Mouse (Mus musculus) bone marrow, adult 2 months (tissue): Measurements from ENCODE around the gene Tuba1c. TPM values are rescaled to one million over a fixed set of nuclear protein-coding genes. Genes with fewer than 3 reads are reported as not detected.

ENCODE experiments used
- H3K27ac ChIP-seq: fragments of 200-500 bp; 2 replicates; pipeline ENCODE4 v1.5.1; 2012; ENCODE audit warnings: low read depth, mild to moderate bottlenecking, control low read depth, inconsistent platforms, low read length; ENCODE audit not compliant: control insufficient read depth, poor library complexity, insufficient read depth
- H3K4me1 ChIP-seq: fragments of 200-500 bp; 2 replicates; pipeline ENCODE4 v1.6.1; 2011; ENCODE audit warnings: low read length; ENCODE audit not compliant: control insufficient read depth, insufficient read depth
- H3K4me3 ChIP-seq: fragments of 200-500 bp; replicated peaks from 2 replicates; pipeline ENCODE3; 2011; ENCODE audit warnings: mild to moderate bottlenecking, low read depth, low read length, control low read depth; ENCODE audit not compliant: control insufficient read depth
- CTCF ChIP-seq: fragments of 200-500 bp; IDR thresholded peaks from 2 replicates; pipeline ENCODE4 v1.5.1; 2011; ENCODE audit warnings: low read length, control low read depth; ENCODE audit not compliant: control insufficient read depth, insufficient read depth
- POLR2A ChIP-seq: fragments of 200-500 bp; IDR thresholded peaks from 2 replicates; pipeline ENCODE4 v1.6.1; 2011; ENCODE audit warnings: low read depth, mild to moderate bottlenecking, control low read depth, low read length, borderline replicate concordance; ENCODE audit not compliant: control insufficient read depth
- whole genome bisulfite sequencing: fragments of 180-500 bp; shearing (Covaris S2); methylation state at CpG from one replicate; pipeline ENCODE4 v1.1.7; 2018; 5-methylcytosine and 5-hydroxymethylcytosine counted together
- polyA plus RNA-seq: library from polyadenylated mRNA; stranded (reverse); fragments of >200 nt; gene quantifications from 2 replicates; pipeline ENCODE4 v1.2.4, GENCODE M21; 2011; ENCODE audit warnings: low replicate concordance; ENCODE audit not compliant: missing spikeins, insufficient read depth, insufficient read length

Gene Tuba1c
- polyA plus RNA-seq, 1 experiment = 176 TPM

DNA sequence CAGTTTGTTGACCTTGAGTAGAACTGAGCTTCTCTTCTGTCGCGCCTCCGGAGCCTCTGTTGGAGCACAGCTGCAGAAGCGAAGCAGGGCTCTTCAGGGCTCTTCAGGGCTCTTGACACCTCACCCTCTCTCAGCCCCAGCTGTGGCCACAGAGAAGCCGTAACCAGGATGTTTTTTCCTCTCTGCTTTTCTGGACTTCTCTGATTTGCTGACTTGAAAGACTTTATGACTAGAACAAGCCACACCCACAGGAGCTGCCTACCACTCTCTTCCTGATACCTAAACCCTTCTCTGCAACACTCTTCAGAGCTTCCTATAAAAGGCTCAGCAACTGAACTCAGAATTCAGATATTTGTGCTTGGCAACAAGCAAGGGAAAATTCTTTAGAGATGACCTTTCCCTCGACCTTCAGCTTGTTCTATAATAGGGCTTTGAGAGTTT, 20.9 kb upstream of the Tuba1c start:
- no peak for TF ChIP-seq CTCF
- no peak; the same call in 1 of the 2 replicates for TF ChIP-seq POLR2A
- 4% methylated on average over 6 of the region's 6 CpGs for WGBS

DNA sequence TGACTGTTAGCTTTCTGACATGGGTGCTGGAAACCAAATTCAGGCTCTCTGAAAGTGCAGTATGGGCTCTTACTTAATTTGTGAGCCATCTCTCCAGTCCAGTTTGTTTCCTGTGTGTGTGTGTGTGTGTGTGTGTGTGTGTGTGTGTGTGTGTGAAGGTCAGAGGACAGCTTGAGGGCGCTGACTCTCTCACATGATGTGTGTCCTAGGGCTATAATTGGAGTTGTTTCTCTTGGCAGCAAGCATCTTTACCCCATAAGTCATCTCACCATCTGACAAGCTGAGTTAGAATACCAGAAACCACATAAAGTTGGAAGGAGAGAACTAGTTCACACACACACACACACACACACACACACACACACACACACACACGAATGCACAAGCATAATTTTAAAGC, 18.8 kb upstream of the Tuba1c start:
- WGBS = 16% methylated on average over 2 of the region's 2 CpGs
- no peaks in the 10 kb centered on the region for H3K4me1 ChIP-seq
- no peak for TF ChIP-seq CTCF
- TF ChIP-seq POLR2A = no peak
- H3K27ac ChIP-seq = no peak overlapping the region
- no peak overlapping the region for H3K4me3 ChIP-seq

More for the DNA sequence above, 20.9 kb upstream of the Tuba1c start:
- H3K4me3 ChIP-seq = no peak overlapping the region
- peak overlapping the region; percentile 50 for H3K27ac ChIP-seq
- H3K4me1 ChIP-seq = no peaks in the 10 kb centered on the region

- no peak overlapping the region for H3K27ac ChIP-seq
- no peak overlapping the region for H3K4me3 ChIP-seq
- H3K4me1 ChIP-seq = no peaks in the 10 kb centered on the region
- whole genome bisulfite sequencing = 76% methylated on average over 3 of the region's 3 CpGs
- TF ChIP-seq POLR2A = no peak
- no peak for TF ChIP-seq CTCF
Measured at GRCm38 (mm10) chr15:99011946-99012345, 17.7 kb upstream of the Tuba1c start.

GRCm38 (mm10) chr15:99014496-99015030, 15.1 kb upstream of the Tuba1c start:
- no peak overlapping the region for H3K27ac ChIP-seq
- no peaks in the 10 kb centered on the region; the same call in 1 of the 2 replicates for H3K4me1 ChIP-seq
- H3K4me3 ChIP-seq = no peak overlapping the region
- TF ChIP-seq POLR2A = no peak
- TF ChIP-seq CTCF = no peak
- WGBS = 76% methylated on average over 9 of the region's 9 CpGs

GRCm38 (mm10) chr15:99017355-99017761, 12.3 kb upstream of the Tuba1c start:
- H3K4me1 ChIP-seq = no peaks in the 10 kb centered on the region; the same call in 1 of the 2 replicates
- 0 out of 2 replicates have a peak overlapping the region, but pooled peaks have one; percentile 8 for H3K27ac ChIP-seq
- 42% methylated on average over 8 of the region's 8 CpGs for WGBS
- no peak overlapping the region for H3K4me3 ChIP-seq
- TF ChIP-seq CTCF (no peak), POLR2A (no peak)

DNA sequence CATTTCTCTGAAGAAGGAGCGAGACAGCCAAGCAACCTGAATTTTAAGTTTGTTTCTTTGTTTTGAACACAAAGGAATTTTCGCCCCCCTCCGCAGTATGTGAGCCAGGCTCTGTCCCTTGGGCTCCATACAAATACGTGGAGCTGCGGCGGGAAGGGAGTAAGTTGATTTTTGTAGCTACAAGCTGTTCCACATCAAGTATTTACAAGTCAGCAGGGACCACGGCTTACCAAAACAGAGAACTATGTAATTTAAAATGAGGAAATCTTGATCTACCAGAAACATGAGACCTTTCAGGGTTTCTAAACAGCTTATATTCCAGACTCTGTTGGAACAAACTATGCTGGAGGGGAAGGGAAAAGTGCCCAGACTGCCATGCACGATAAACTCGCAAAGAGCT, 11.7 kb upstream of the Tuba1c start:
- no peaks in the 10 kb centered on the region; the same call in 1 of the 2 replicates for H3K4me1 ChIP-seq
- no peak overlapping the region for H3K4me3 ChIP-seq
- 77% methylated on average over 9 of the region's 9 CpGs for WGBS
- TF ChIP-seq POLR2A = no peak
- no peak for TF ChIP-seq CTCF
- H3K27ac ChIP-seq = no peak overlapping the region

DNA sequence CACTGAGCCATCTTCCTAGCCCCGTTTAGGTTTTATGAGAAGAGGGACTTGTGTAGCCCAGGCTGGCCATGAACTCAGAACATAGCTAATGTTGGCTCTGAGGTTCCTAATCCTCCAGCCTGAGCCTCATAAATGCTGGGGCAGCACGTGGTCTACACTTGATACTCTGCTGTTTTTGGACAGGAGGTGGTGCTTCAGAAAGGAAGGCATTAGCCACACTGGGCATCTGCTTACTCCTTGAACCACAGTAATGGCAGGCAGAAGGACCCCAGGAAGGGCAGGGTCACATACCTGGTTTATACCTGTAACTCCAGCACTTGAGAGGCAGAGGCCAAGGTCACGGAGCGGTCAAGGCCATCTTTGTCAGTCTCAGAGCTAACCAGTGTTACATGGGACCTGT, 11.1 kb upstream of the Tuba1c start:
- WGBS = 81% methylated on average over 4 of the region's 4 CpGs
- TF ChIP-seq CTCF = no peak
- no peaks in the 10 kb centered on the region; the same call in 1 of the 2 replicates for H3K4me1 ChIP-seq

DNA sequence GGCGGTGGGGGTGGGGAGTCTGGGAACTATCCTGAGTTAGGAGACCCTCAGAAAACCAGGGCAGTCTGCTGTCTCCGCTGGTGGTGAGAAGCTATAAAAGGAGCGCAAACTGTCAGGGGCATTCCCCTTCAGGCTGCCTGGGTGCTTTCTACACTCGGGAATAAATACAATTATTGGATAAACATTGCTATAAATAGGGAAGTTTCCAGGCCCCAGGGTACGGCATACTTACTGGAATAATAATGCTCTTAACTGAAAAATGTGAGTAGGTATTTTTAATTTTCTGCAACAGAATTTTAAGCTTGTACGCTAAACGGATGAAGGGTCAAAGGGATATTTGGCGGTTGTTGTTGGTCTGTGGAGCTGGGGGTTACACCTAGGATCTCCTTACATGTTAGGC, 10.3 kb upstream of the Tuba1c start:
- Histone ChIP-seq H3K27ac (no peak overlapping the region), H3K4me3 (no peak overlapping the region), H3K4me1 (no peaks in the 10 kb centered on the region; the same call in 1 of the 2 replicates)
- WGBS = 81% methylated on average over 8 of the region's 8 CpGs
- TF ChIP-seq POLR2A (no peak), CTCF (no peak)

More for the DNA sequence above, 11.1 kb upstream of the Tuba1c start:
- Histone ChIP-seq H3K4me3 (no peak overlapping the region), H3K27ac (no peak overlapping the region)

- no peak overlapping the region for H3K4me3 ChIP-seq
- WGBS = 80% methylated on average over 4 of the region's 4 CpGs
- TF ChIP-seq POLR2A (no peak), CTCF (no peak)
Measured at GRCm38 (mm10) chr15:99020171-99020570, 9.5 kb upstream of the Tuba1c start.

More at GRCm38 (mm10) chr15:99020171-99020570, 9.5 kb upstream of the Tuba1c start:
- Histone ChIP-seq H3K4me1 (no peaks in the 10 kb centered on the region; the same call in 1 of the 2 replicates), H3K27ac (no peak overlapping the region)
